Mouse (Mus musculus): ENCODE data around the gene Slc4a2.

DNA sequence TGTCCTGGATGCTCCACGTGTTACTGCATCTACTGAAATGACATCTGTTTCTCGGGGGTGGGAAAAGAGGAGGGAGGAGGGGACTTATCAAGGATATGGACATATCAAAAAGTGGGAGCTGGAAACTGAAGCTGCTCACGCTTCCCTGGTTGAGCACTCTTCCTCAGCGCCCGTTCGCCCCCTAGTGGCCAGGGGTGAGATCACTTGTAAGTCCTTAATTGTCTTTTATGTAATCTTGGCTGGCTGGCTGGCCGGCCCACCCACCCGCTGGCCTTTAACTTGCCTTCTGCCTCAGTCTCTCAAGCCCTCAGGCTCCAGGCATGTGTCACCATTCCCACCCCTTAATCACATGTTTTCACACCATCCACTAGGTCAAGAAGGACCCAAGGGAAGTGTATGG, 62.5 kb downstream of the Slc4a2 start:
- TF ChIP-seq GATA1 (IDR thresholded peaks at IDR 0.05; ENCODE audit: borderline replicate concordance, low read length) (no peak), FLI1 (IDR thresholded peaks at IDR 0.05; ENCODE audit: low read length) (no peak)
